Mouse (Mus musculus): ENCODE measurements at regions not wholly inside any gene's neighbourhood (a gene's known extent, or its start where the extent isn't known, plus 50 kb on each side); places are given as distances from the start of the nearest gene placed in this dataset.

DNA sequence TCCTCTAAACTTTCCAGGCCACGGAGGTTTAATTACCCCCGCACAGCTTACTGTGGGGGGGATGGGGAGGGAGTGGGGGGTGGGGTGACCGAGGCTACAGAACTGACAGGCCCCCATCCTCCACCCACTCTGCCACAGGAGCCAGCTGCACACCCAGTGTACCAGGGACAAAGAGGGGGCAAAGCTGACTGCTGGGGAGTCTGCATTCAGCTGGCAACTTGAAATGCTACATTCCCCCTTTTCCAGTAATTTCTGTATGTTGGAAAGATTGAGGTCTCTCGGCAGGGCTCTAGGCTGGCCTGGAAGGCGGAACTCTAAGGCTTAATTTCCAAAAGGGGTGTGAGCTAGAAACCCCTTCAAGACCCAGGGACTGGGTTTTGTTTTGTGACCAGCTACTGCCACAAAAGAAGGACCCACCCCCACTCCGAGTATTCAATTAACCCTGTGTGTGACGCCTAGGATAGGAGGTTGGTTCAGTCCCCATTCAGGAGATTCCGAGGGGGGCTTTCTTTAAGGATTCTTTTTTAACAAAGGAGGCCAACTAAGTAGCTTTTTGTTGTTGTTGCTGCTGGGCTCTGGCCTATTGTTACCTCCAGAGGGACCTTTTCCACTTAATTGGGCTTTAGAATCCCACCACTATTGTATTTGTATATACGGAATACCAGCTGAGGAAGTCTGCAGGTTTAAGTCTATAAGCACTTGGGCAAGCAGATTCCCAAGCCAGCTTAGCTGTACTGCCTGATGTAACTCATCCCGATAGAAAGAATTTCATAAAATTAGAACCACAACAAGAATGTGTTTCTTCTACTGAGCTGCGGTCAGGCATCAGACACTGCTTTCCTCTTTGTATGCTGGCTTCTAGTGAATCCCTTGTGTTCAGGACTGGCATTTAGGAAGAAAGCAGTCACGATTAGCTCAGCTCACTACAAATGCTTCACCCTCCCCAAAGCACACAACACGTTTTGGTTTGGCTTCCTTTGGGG lies 191.2 kb downstream of the Sox11 start:
- Histone ChIP-seq H3K4me2 (ENCODE audit: low read depth, low read length) (no peak overlapping the region), H3K4me3 (ENCODE audit: low read length) (no peak overlapping the region), H3K9me3 (ENCODE audit: control insufficient read depth, low read length) (no peaks in the 10 kb centered on the region), H3K27me3 (replicated peaks; ENCODE audit: control insufficient read depth, insufficient read depth, low read length) (no peaks in the 10 kb centered on the region), H3K36me3 (ENCODE audit: control insufficient read depth, insufficient read depth, low read length) (no peaks in the 10 kb centered on the region), H3K4me1 (ENCODE audit: control insufficient read depth, insufficient read depth, low read length) (peaks cover 3% of the 10 kb centered on the region; the same call in 1 of the 2 replicates), H3K27ac (ENCODE audit: low read length) (no peak overlapping the region), H3K9ac (ENCODE audit: low read depth, low read length) (no peak overlapping the region)
- no peak; the same call in 1 of the 2 replicates for ATAC-seq
- 44% methylated on average over 13 of the region's 13 CpGs for WGBS

- Histone ChIP-seq H3K4me3 (ENCODE audit: low read length) (no peak overlapping the region), H3K9ac (ENCODE audit: low read depth, low read length) (no peak overlapping the region), H3K27me3 (replicated peaks; ENCODE audit: control insufficient read depth, insufficient read depth, low read length) (no peaks in the 10 kb centered on the region), H3K27ac (ENCODE audit: low read length) (no peak overlapping the region), H3K4me1 (ENCODE audit: control insufficient read depth, insufficient read depth, low read length) (peaks cover 7% of the 10 kb centered on the region; the same call in 1 of the 2 replicates), H3K9me3 (ENCODE audit: control insufficient read depth, low read length) (no peaks in the 10 kb centered on the region), H3K4me2 (ENCODE audit: low read depth, low read length) (no peak overlapping the region), H3K36me3 (ENCODE audit: control insufficient read depth, insufficient read depth, low read length) (no peaks in the 10 kb centered on the region)
- 71% methylated on average over 8 of the region's 8 CpGs for WGBS
- ATAC-seq = no peak
Measured at GRCm38 (mm10) chr12:27143310-27143709, 199.1 kb downstream of the Sox11 start.

DNA sequence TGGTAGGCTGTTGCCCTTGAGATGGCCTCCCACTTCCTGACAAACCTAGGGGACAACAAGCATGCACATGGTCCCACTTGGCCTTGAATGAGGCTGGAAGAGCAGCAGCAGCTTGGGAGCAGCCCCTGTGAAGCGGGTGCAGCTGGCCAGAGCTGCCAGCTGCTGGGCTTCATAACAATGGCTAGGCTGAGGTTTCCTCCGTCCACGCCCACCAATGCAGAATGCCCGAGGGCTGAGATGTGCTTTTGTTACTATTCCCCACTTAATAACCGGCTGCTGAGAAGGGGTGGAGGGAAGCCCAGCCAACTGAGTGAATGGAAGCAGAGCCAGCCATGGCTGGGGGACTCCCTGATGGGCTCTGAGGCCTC lies 202.1 kb downstream of the Sox11 start:
- no peaks in the 10 kb centered on the region for H3K27me3 ChIP-seq (replicated peaks; ENCODE audit: control insufficient read depth, insufficient read depth, low read length)
- H3K4me1 ChIP-seq (ENCODE audit: control insufficient read depth, insufficient read depth, low read length) = peaks cover 20% of the 10 kb centered on the region
- WGBS = 24% methylated on average over 5 of the region's 5 CpGs
- ATAC-seq = peak; percentile 51
- H3K36me3 ChIP-seq (ENCODE audit: control insufficient read depth, insufficient read depth, low read length) = no peaks in the 10 kb centered on the region
- H3K9ac ChIP-seq (ENCODE audit: low read depth, low read length) = no peak overlapping the region
- H3K9me3 ChIP-seq (ENCODE audit: control insufficient read depth, low read length) = no peaks in the 10 kb centered on the region
- no peak overlapping the region for H3K4me2 ChIP-seq (ENCODE audit: low read depth, low read length)
- H3K27ac ChIP-seq (ENCODE audit: low read length) = no peak overlapping the region
- no peak overlapping the region for H3K4me3 ChIP-seq (ENCODE audit: low read length)

DNA sequence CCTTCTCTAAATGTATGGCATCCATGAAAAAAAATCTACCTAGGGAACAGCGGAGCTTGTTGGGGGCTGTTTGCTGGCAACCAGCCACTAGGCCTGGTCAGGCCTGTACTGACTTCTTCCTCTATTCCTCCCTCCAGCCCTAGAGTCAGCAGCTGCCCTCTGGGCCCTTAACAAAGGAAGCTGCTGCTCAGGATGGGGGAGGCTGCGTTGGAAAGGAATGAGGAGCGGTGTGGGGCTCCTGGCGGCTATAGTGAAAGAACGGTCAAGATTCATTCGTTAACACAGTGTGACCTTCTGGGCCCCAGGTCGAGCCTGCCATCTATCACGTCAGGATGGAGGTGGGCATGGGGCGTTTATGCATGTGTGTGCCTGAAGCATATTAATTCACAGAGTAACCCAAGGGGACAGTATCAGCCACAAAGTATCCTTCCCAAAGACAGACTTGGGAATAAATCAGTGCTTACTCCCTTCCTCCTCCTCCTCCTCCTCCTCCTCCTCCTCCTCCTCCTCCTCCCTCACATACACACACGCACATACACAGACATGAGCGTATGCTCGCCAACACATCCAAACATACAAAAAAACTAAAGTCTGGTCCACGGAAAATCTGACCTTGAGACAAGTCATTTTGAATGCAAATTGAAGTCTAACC lies 202.6 kb downstream of the Sox11 start:
- WGBS = 40% methylated on average over 13 of the region's 13 CpGs
- ATAC-seq = peak; percentile 43; the same call in 1 of the 2 replicates
- no peak overlapping the region for H3K27ac ChIP-seq (ENCODE audit: low read length)

GRCm38 (mm10) chr12:27138663-27139633 lies 203.4 kb downstream of the Sox11 start:
- WGBS = 72% methylated on average over 13 of the region's 13 CpGs
- Histone ChIP-seq H3K4me2 (ENCODE audit: low read depth, low read length) (no peak overlapping the region), H3K9ac (ENCODE audit: low read depth, low read length) (no peak overlapping the region), H3K36me3 (ENCODE audit: control insufficient read depth, insufficient read depth, low read length) (no peaks in the 10 kb centered on the region), H3K27ac (ENCODE audit: low read length) (no peak overlapping the region), H3K27me3 (replicated peaks; ENCODE audit: control insufficient read depth, insufficient read depth, low read length) (no peaks in the 10 kb centered on the region), H3K4me3 (ENCODE audit: low read length) (no peak overlapping the region), H3K9me3 (ENCODE audit: control insufficient read depth, low read length) (no peaks in the 10 kb centered on the region), H3K4me1 (ENCODE audit: control insufficient read depth, insufficient read depth, low read length) (peaks cover 20% of the 10 kb centered on the region)
- ATAC-seq = no peak

More for the DNA sequence above, 202.6 kb downstream of the Sox11 start:
- Histone ChIP-seq H3K9ac (ENCODE audit: low read depth, low read length) (no peak overlapping the region), H3K4me2 (ENCODE audit: low read depth, low read length) (no peak overlapping the region), H3K36me3 (ENCODE audit: control insufficient read depth, insufficient read depth, low read length) (no peaks in the 10 kb centered on the region), H3K4me1 (ENCODE audit: control insufficient read depth, insufficient read depth, low read length) (peaks cover 20% of the 10 kb centered on the region), H3K4me3 (ENCODE audit: low read length) (no peak overlapping the region), H3K27me3 (replicated peaks; ENCODE audit: control insufficient read depth, insufficient read depth, low read length) (no peaks in the 10 kb centered on the region), H3K9me3 (ENCODE audit: control insufficient read depth, low read length) (no peaks in the 10 kb centered on the region)

GRCm38 (mm10) chr12:27135997-27136559 lies 206.3 kb downstream of the Sox11 start:
- Histone ChIP-seq H3K27ac (ENCODE audit: low read length) (peak overlapping the region; percentile 59), H3K4me3 (ENCODE audit: low read length) (no peak overlapping the region), H3K36me3 (ENCODE audit: control insufficient read depth, insufficient read depth, low read length) (no peaks in the 10 kb centered on the region), H3K9me3 (ENCODE audit: control insufficient read depth, low read length) (no peaks in the 10 kb centered on the region), H3K27me3 (replicated peaks; ENCODE audit: control insufficient read depth, insufficient read depth, low read length) (no peaks in the 10 kb centered on the region), H3K9ac (ENCODE audit: low read depth, low read length) (peak overlapping the region; percentile 33; the same call in 1 of the 2 replicates), H3K4me1 (ENCODE audit: control insufficient read depth, insufficient read depth, low read length) (peaks cover 20% of the 10 kb centered on the region), H3K4me2 (ENCODE audit: low read depth, low read length) (peak overlapping the region; percentile 45)
- 20% methylated on average over 10 of the region's 10 CpGs for WGBS
- peak; percentile 54; the same call in 1 of the 2 replicates for ATAC-seq

DNA sequence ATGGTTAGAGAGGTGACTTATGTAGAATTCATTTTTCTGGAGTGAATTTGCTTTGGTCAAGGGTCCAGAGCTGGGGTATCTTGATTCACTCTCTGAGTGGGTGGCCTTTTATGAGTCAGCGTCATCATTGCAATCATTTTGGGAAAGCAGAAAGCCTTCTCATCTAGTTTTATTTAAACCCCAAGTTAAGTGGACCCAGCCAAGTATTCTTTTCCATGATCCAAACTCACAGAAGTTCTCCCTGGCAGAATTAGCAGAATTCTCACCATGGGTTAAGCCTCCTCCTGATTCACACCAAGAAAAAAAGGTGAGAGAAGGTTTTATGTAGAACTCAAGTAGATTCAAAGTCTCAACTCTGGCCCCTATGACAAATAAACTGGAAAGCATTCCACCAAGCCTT lies 211.8 kb downstream of the Sox11 start:
- Histone ChIP-seq H3K27me3 (replicated peaks; ENCODE audit: control insufficient read depth, insufficient read depth, low read length) (no peaks in the 10 kb centered on the region), H3K27ac (ENCODE audit: low read length) (no peak overlapping the region), H3K9ac (ENCODE audit: low read depth, low read length) (no peak overlapping the region), H3K36me3 (ENCODE audit: control insufficient read depth, insufficient read depth, low read length) (no peaks in the 10 kb centered on the region), H3K9me3 (ENCODE audit: control insufficient read depth, low read length) (no peaks in the 10 kb centered on the region), H3K4me2 (ENCODE audit: low read depth, low read length) (no peak overlapping the region), H3K4me1 (ENCODE audit: control insufficient read depth, insufficient read depth, low read length) (no peaks in the 10 kb centered on the region; the same call in 1 of the 2 replicates), H3K4me3 (ENCODE audit: low read length) (no peak overlapping the region)
- no peak for ATAC-seq
- WGBS = 89% methylated on average over 1 of the region's 1 CpGs

DNA sequence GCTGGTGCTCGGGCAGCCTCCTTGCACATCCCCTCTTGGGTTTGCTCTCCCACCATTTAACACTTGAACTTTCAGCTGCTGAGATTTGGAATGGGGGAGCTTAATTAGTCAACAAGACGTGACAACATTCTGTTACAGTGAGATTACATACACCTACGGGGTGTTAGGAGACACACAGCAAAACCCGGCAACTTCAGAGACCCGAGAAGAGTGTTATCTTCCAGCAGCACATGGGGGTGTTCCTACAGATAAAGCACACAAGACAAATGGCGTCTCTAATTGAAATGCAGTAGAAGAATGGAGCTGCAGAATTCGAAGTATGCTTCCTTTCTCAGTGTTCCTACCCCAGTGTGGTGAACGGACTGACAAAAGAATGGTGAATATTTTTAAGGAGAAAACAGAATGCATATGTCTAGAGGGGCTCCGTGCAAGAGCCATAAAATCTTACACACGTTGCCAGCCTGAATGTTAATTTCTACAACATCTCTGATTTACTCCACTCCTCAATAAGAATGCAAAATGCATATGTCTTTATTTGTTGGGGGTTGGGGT lies 215.2 kb downstream of the Sox11 start:
- Histone ChIP-seq H3K4me1 (ENCODE audit: control insufficient read depth, insufficient read depth, low read length) (no peaks in the 10 kb centered on the region), H3K4me2 (ENCODE audit: low read depth, low read length) (no peak overlapping the region), H3K9me3 (ENCODE audit: control insufficient read depth, low read length) (no peaks in the 10 kb centered on the region), H3K27me3 (replicated peaks; ENCODE audit: control insufficient read depth, insufficient read depth, low read length) (no peaks in the 10 kb centered on the region), H3K4me3 (ENCODE audit: low read length) (no peak overlapping the region), H3K36me3 (ENCODE audit: control insufficient read depth, insufficient read depth, low read length) (no peaks in the 10 kb centered on the region), H3K27ac (ENCODE audit: low read length) (no peak overlapping the region), H3K9ac (ENCODE audit: low read depth, low read length) (no peak overlapping the region)
- WGBS = 42% methylated on average over 10 of the region's 10 CpGs
- no peak for ATAC-seq
